Mouse (Mus musculus): ENCODE measurements around the gene Cdc25a. TPM values are rescaled to one million over a fixed set of nuclear protein-coding genes. Genes with fewer than 3 reads are reported as not detected.

Cdc25a gene
- polyA plus RNA-seq, 1 experiment from 2014 or later: 15.1 TPM

GRCm38 (mm10) chr9:109909926-109910325, 34.5 kb downstream of the Cdc25a start:
- Histone ChIP-seq H3K4me1 (ENCODE audit: control insufficient read depth, insufficient read depth, low read length) (no peaks in the 10 kb centered on the region), H3K4me3 (ENCODE audit: low read depth, low read length) (no peak overlapping the region), H3K27ac (ENCODE audit: low read depth, low read length) (no peak overlapping the region), H3K9me3 (replicated peaks; ENCODE audit: control insufficient read depth, low read length) (no peaks in the 10 kb centered on the region), H3K4me2 (ENCODE audit: low read length) (no peak overlapping the region), H3K36me3 (ENCODE audit: control insufficient read depth, insufficient read depth, low read length) (no peaks in the 10 kb centered on the region), H3K9ac (ENCODE audit: low read length) (no peak overlapping the region), H3K27me3 (replicated peaks; ENCODE audit: control insufficient read depth, insufficient read depth, low read length) (no peaks in the 10 kb centered on the region)
- no peak for ATAC-seq
- DNase-seq (ENCODE audit: low spot score): no peak
- WGBS: 86% methylated on average over 4 of the region's 4 CpGs

GRCm38 (mm10) chr9:109911779-109912178, 36.4 kb downstream of the Cdc25a start:
- 83% methylated on average over 7 of the region's 7 CpGs for WGBS
- Histone ChIP-seq H3K4me1 (ENCODE audit: control insufficient read depth, insufficient read depth, low read length) (no peaks in the 10 kb centered on the region), H3K9ac (ENCODE audit: low read length) (no peak overlapping the region), H3K9me3 (replicated peaks; ENCODE audit: control insufficient read depth, low read length) (no peaks in the 10 kb centered on the region), H3K27me3 (replicated peaks; ENCODE audit: control insufficient read depth, insufficient read depth, low read length) (no peaks in the 10 kb centered on the region), H3K4me2 (ENCODE audit: low read length) (no peak overlapping the region), H3K27ac (ENCODE audit: low read depth, low read length) (no peak overlapping the region), H3K4me3 (ENCODE audit: low read depth, low read length) (no peak overlapping the region), H3K36me3 (ENCODE audit: control insufficient read depth, insufficient read depth, low read length) (no peaks in the 10 kb centered on the region)
- ATAC-seq: no peak
- DNase-seq (ENCODE audit: low spot score): no peak

GRCm38 (mm10) chr9:109914269-109914926, 39.0 kb downstream of the Cdc25a start:
- Histone ChIP-seq H3K9me3 (replicated peaks; ENCODE audit: control insufficient read depth, low read length) (no peaks in the 10 kb centered on the region), H3K27ac (ENCODE audit: low read depth, low read length) (no peak overlapping the region), H3K36me3 (ENCODE audit: control insufficient read depth, insufficient read depth, low read length) (no peaks in the 10 kb centered on the region), H3K4me3 (ENCODE audit: low read depth, low read length) (no peak overlapping the region), H3K4me1 (ENCODE audit: control insufficient read depth, insufficient read depth, low read length) (no peaks in the 10 kb centered on the region), H3K27me3 (replicated peaks; ENCODE audit: control insufficient read depth, insufficient read depth, low read length) (no peaks in the 10 kb centered on the region), H3K4me2 (ENCODE audit: low read length) (no peak overlapping the region), H3K9ac (ENCODE audit: low read length) (no peak overlapping the region)
- ATAC-seq (no peak), DNase-seq (ENCODE audit: low spot score) (no peak)
- 81% methylated on average over 4 of the region's 4 CpGs for WGBS

- H3K4me3 ChIP-seq (ENCODE audit: low read depth, low read length): no peak overlapping the region
- H3K4me1 ChIP-seq (ENCODE audit: control insufficient read depth, insufficient read depth, low read length): no peaks in the 10 kb centered on the region
- H3K9ac ChIP-seq (ENCODE audit: low read length): no peak overlapping the region
- no peak for DNase-seq (ENCODE audit: low spot score)
- H3K9me3 ChIP-seq (replicated peaks; ENCODE audit: control insufficient read depth, low read length): no peaks in the 10 kb centered on the region
- no peak overlapping the region for H3K27ac ChIP-seq (ENCODE audit: low read depth, low read length)
- H3K36me3 ChIP-seq (ENCODE audit: control insufficient read depth, insufficient read depth, low read length): no peaks in the 10 kb centered on the region
- no peaks in the 10 kb centered on the region for H3K27me3 ChIP-seq (replicated peaks; ENCODE audit: control insufficient read depth, insufficient read depth, low read length)
- ATAC-seq: no peak
- 88% methylated on average over 2 of the region's 2 CpGs for WGBS
- no peak overlapping the region for H3K4me2 ChIP-seq (ENCODE audit: low read length)
Observed at GRCm38 (mm10) chr9:109917931-109918330, 42.6 kb downstream of the Cdc25a start.

DNA sequence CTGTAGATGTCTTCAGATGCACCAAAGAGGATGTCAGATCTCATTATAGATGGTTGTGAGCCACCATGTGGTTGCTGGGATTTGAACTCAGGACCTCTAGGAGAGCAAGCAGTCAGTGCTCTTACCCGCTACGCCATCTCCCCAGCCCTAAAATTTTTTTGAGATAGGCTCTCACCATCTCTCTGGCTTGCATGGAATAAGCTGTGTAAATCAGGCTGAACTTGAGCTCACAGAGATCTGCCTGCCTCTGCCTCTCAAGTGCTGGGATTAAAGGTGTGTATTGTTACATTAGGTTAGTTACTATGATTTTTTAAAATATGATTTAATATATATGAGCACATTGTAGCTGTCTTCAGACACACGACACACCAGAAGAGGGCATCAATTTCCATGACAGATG, 53.8 kb downstream of the Cdc25a start:
- over 99% methylated on average over 3 of the region's 3 CpGs for WGBS

GRCm38 (mm10) chr9:109930063-109930462, 54.7 kb downstream of the Cdc25a start:
- ATAC-seq: no peak
- no peak for DNase-seq (ENCODE audit: low spot score)
- H3K4me1 ChIP-seq (ENCODE audit: control insufficient read depth, insufficient read depth, low read length): no peaks in the 10 kb centered on the region
- no peaks in the 10 kb centered on the region for H3K27me3 ChIP-seq (replicated peaks; ENCODE audit: control insufficient read depth, insufficient read depth, low read length)
- no peak overlapping the region for H3K4me3 ChIP-seq (ENCODE audit: low read depth, low read length)
- no peak overlapping the region for H3K4me2 ChIP-seq (ENCODE audit: low read length)
- no peaks in the 10 kb centered on the region for H3K36me3 ChIP-seq (ENCODE audit: control insufficient read depth, insufficient read depth, low read length)
- WGBS: 91% methylated on average over 5 of the region's 5 CpGs
- no peaks in the 10 kb centered on the region for H3K9me3 ChIP-seq (replicated peaks; ENCODE audit: control insufficient read depth, low read length)
- H3K27ac ChIP-seq (ENCODE audit: low read depth, low read length): no peak overlapping the region
- H3K9ac ChIP-seq (ENCODE audit: low read length): no peak overlapping the region

More for the DNA sequence above, 53.8 kb downstream of the Cdc25a start:
- no peak overlapping the region for H3K4me2 ChIP-seq (ENCODE audit: low read length)
- no peaks in the 10 kb centered on the region for H3K4me1 ChIP-seq (ENCODE audit: control insufficient read depth, insufficient read depth, low read length)
- no peaks in the 10 kb centered on the region for H3K36me3 ChIP-seq (ENCODE audit: control insufficient read depth, insufficient read depth, low read length)
- H3K27me3 ChIP-seq (replicated peaks; ENCODE audit: control insufficient read depth, insufficient read depth, low read length): no peaks in the 10 kb centered on the region
- no peak overlapping the region for H3K4me3 ChIP-seq (ENCODE audit: low read depth, low read length)
- ATAC-seq (no peak), DNase-seq (ENCODE audit: low spot score) (no peak)
- H3K27ac ChIP-seq (ENCODE audit: low read depth, low read length): no peak overlapping the region
- H3K9me3 ChIP-seq (replicated peaks; ENCODE audit: control insufficient read depth, low read length): no peaks in the 10 kb centered on the region
- no peak overlapping the region for H3K9ac ChIP-seq (ENCODE audit: low read length)

GRCm38 (mm10) chr9:109930752-109931151, 55.4 kb downstream of the Cdc25a start:
- Histone ChIP-seq H3K4me3 (ENCODE audit: low read depth, low read length) (peak overlapping the region; percentile 86), H3K9me3 (replicated peaks; ENCODE audit: control insufficient read depth, low read length) (no peaks in the 10 kb centered on the region), H3K4me1 (ENCODE audit: control insufficient read depth, insufficient read depth, low read length) (no peaks in the 10 kb centered on the region), H3K9ac (ENCODE audit: low read length) (peak overlapping the region; percentile 88; the same call in 1 of the 2 replicates), H3K27me3 (replicated peaks; ENCODE audit: control insufficient read depth, insufficient read depth, low read length) (no peaks in the 10 kb centered on the region), H3K27ac (ENCODE audit: low read depth, low read length) (peak overlapping the region; percentile 96; the same call in 1 of the 2 replicates), H3K4me2 (ENCODE audit: low read length) (peak overlapping the region; percentile 79), H3K36me3 (ENCODE audit: control insufficient read depth, insufficient read depth, low read length) (no peaks in the 10 kb centered on the region)
- DNase-seq (ENCODE audit: low spot score) (no peak), ATAC-seq (no peak)
- WGBS: 76% methylated on average over 6 of the region's 6 CpGs

GRCm38 (mm10) chr9:109931257-109932171, 56.1 kb downstream of the Cdc25a start, which contains the start of gene Map4:
Gene Map4, plus strand, starts transcription at chr9:109931460.
- Histone ChIP-seq H3K36me3 (ENCODE audit: control insufficient read depth, insufficient read depth, low read length) (no peaks in the 10 kb centered on the region), H3K4me2 (ENCODE audit: low read length) (peak within 1 kb of the TSS; percentile 79), H3K27me3 (replicated peaks; ENCODE audit: control insufficient read depth, insufficient read depth, low read length) (no peaks in the 10 kb centered on the region), H3K4me1 (ENCODE audit: control insufficient read depth, insufficient read depth, low read length) (no peaks in the 10 kb centered on the region), H3K27ac (ENCODE audit: low read depth, low read length) (peak within 1 kb of the TSS; percentile 96), H3K9me3 (replicated peaks; ENCODE audit: control insufficient read depth, low read length) (no peaks in the 10 kb centered on the region), H3K9ac (ENCODE audit: low read length) (peak within 1 kb of the TSS; percentile 88), H3K4me3 (ENCODE audit: low read depth, low read length) (peak within 1 kb of the TSS; percentile 86)
- ATAC-seq (peak; percentile 98), DNase-seq (ENCODE audit: low spot score) (peak; percentile 98)
- under 1% methylated on average over 93 of the region's 94 CpGs for WGBS

- ATAC-seq: no peak
- peak; percentile 37 for DNase-seq (ENCODE audit: low spot score)
- H3K36me3 ChIP-seq (ENCODE audit: control insufficient read depth, insufficient read depth, low read length): no peaks in the 10 kb centered on the region
- H3K4me1 ChIP-seq (ENCODE audit: control insufficient read depth, insufficient read depth, low read length): no peaks in the 10 kb centered on the region
- no peaks in the 10 kb centered on the region for H3K9me3 ChIP-seq (replicated peaks; ENCODE audit: control insufficient read depth, low read length)
- peak overlapping the region; percentile 96 for H3K27ac ChIP-seq (ENCODE audit: low read depth, low read length)
- H3K4me2 ChIP-seq (ENCODE audit: low read length): peak overlapping the region; percentile 79
- under 1% methylated on average over 20 of the region's 20 CpGs for WGBS
- H3K9ac ChIP-seq (ENCODE audit: low read length): peak overlapping the region; percentile 88
- peak overlapping the region; percentile 86 for H3K4me3 ChIP-seq (ENCODE audit: low read depth, low read length)
- H3K27me3 ChIP-seq (replicated peaks; ENCODE audit: control insufficient read depth, insufficient read depth, low read length): no peaks in the 10 kb centered on the region
Observed at GRCm38 (mm10) chr9:109932361-109932755, 57.0 kb downstream of the Cdc25a start.
